Mouse (Mus musculus) ES-E14 (cell line): ENCODE results near the gene Incenp.

Source experiments
- ZC3H11A ChIP-seq: IDR thresholded peaks from 2 replicates; pipeline ENCODE4 v1.6.1; 2012; ENCODE audit warnings: low read depth, mild to moderate bottlenecking, inconsistent platforms, low read length, borderline replicate concordance
- ZNF384 ChIP-seq: IDR thresholded peaks from 2 replicates; pipeline ENCODE4 v1.6.1; 2012; ENCODE audit warnings: low read depth, low read length, inconsistent platforms

DNA sequence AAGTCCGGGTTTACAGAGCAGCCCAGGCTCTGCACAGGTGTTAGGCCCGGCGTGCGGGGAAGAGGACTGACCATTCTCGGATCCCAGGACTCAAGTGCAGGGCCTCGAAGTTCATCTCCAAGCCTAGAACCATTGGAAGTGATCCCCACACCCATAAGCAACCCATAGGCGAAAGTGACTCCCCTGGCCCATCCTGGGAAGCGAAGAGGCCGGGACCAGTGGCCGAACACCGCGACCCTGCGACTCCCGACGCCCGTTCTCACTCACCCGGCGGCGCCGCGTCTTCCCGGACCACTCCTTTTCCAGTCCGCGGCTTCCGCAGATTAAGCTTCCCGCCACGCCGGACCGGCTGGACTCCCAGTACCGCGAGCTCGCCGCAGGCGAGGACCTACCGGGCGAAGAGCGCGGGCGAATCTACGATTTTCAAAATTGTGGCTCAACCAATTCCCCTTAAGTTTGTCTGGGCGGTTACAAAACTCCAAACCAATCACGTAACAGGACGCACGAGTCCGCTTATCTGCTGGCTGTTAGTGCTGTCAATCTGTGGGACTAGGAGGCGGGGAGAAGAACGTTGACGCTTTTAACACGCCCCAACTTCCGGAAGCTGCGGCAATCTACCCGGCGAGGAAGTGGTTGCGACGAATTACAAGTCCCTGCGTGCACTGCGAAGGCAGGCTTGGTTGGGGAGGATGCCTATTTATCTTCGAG is at the start of gene Incenp:
- no peak for TF ChIP-seq ZC3H11A
- TF ChIP-seq ZNF384, result no peak
